Mouse (Mus musculus) left cerebral cortex, adult 9 months (tissue): ENCODE data around the gene Acbd6.

Source experiments
- DNase-seq, 2 experiments: peaks; one replicate each; pipeline ENCODE4 v3.0.0; 2022; ENCODE audit warnings: low spot score in 2 of 2

Acbd6 gene

DNA sequence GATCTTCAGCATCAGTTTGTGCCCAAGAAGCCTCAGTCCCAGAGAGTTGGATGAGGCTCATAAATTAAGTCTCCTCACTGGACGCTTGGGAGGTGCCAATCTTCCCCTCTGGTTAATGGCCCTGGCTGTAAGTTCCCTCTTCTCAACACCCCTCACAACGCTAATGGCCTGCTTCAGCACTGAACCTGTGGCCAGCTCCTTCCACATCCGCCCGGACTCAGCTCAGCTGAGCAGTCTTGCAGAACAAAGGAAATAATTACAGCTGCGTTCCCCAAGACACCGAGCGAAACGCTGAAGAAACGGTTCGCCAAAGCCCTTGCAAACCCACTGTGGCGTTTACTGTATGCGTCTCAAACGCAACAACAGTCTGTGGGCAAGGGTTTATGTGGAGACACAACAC is 164.3 kb downstream of the Acbd6 start:
- no peak for DNase-seq

DNA sequence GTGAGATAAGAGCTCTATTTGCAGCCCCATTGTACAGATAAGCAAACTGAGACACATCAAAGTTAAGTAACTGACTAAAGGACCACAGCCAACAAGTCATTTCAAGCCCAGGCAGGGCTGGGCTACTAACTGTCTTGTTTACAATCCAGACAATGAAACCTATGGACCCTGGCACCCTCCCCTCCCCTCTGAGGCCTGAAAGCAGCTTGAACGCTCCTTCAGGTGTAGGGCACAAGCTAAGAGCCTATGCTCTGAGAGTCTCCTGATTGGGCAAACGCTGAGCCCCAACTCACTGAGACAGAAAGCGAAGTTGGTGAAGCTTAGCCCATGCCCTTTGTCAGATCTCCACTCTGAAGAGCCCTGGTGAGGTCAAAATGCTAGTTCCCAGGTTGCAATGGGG is 166.4 kb downstream of the Acbd6 start:
- no peak for DNase-seq

DNA sequence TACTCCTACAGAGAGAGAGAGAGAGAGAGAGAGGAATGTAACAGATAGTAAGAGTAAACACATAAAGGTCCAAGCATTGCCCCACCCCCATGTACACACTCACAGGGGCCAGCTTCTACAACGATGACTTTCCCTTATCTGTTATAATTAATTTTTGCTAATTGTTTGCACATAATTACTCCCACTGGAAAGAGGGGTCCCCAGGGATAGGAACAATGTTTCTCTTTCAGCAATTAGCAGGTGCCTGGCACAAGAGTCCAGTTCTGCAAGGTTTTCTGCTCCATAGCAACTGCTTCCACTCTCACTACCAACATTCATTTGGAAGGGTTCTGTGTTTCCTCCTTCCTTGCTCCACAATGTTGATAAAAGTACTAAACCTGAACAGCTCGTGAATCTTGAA is 168.0 kb downstream of the Acbd6 start:
- no peak for DNase-seq

DNA sequence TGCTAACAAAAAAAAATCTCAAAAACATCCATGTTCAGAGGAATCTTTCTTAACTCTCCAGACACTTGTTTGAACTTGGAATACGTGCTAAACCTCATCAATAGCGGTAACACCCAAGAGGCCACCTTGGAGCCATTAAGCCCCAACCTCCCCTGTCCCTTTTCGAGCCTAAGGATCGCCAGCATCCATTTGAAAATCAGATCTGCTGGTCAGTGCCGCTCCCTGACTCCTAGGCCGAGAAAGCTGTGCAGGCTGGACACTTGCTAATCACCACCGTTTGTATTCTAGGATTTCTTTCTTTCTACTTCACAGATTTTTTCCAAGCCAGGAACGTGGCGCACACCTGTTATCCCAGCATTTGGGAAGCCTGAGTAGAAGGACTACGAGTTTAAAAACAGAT is 169.9 kb downstream of the Acbd6 start:
- DNase-seq = no peak

DNA sequence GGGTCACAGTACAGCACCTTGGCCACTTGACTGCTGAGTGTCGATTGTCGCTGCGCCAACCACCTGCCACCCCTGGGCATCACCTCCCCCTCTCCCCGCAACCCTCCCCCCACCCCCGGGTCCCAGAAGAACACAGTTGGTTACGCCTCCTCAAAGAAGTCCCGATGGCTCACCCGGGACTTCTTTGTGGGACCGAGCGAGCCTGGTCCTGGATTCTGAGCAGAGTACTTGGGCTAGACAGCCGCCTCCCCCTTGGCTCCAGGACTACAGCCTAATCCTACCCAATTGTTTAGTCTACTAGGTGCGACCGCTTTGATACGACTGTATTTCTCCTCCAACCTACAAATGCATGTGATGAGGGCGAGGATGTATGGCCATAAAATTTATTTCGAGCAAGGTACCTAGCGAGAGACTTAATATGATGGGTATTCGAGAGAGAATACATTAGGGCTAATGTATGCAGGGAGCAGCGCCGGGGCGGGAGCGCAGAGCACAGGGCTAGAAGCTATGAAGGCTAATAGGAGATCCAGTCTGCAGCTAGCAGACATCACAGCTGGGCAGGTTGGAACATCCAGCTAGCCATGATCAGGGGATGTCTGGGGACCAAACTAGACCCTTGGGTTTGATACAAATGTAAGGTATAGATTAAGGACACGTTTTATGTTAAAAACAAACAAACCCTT is 171.3 kb downstream of the Acbd6 start:
- DNase-seq = no peak

DNA sequence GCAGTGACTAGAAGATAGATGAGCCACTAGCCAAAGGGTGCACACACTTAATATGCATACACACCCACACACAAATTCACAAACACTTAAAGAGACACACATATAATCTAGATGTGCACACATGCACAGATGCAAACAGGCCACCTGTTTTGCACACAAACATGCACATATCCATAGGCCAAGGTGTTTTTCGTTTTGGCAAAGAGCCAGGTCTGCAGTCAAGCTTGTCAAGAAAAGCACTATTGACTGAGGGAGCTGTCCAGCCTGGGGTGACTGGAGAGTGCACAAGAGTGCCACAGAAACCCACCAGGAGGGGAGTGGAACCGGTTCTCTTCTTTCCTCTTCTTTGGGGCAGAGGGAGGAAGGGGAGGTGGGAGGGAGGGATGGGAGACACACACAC is 173.2 kb downstream of the Acbd6 start:
- DNase-seq = no peak

DNA sequence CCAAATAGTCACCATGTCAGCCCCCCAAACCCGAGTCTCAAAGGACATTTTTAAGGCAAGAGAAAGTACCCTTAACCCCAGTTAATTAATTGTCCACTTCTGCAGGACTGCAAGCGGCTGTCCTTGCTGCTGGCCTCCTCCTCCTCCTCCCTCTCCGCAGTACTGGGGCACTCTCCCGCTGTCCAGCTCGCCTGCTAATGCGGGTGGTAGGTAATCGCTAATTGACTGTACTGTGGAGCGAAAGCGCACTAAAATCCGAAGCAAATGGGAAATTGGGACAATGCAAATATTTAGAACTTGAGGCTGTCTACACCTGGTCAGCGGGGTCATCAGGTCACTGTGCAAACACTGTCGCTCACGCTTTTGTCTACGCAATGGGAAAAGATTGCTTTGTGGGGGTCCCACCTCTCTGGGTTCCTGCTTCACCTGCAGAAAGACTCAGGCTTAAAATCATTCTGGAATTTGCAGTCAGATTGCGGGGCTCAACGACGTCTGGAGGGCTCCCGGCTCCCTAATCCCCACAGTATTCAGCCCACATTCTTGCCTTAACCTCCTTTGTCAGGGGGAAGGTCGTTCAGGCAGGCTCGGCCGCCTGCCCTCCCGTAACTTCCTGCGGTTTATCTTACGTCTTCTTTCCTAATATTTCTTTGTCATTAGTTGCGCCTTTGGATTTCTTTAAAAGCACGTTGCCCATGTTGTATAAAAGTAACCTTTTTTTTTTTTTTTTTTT is 178.3 kb downstream of the Acbd6 start:
- no peak for DNase-seq

DNA sequence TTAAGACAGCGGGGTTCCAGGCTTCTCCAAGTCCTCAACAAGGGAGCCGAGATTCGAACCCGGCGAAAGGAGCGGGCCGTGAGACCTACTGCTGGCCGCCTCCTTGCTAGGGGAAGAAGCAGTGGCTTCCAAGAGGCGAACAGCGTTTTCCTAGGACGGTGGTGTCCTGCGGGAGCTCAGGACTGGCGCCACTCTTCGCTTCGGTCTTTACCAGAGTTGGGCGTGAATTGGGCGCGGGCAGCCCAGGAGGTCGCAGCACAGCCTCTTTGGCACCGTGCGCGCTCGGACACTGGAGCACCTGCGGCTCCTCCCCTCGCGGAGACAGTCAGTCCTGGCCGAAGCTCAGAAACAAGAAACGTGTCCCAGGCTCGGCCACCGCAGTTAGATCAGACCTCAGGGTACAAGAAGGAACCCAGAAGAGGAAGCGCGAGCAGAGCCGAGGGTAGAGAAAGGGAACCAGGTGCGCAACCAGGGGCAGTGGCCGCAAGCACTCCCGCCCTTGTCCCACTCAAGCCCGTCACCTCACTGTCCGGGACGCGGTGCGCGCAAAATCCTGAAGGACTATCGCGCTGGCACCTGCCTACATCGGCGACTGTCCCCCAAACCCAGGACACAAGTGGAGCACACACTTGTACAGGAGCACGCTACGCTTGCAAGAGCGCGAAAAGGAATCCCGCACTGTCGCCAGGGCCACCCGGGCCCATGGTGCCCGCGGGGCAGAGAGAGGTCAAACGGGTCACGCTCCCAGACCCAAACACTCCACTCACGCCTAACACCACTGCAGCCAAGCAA is 179.3 kb downstream of the Acbd6 start:
- DNase-seq = no peak

DNA sequence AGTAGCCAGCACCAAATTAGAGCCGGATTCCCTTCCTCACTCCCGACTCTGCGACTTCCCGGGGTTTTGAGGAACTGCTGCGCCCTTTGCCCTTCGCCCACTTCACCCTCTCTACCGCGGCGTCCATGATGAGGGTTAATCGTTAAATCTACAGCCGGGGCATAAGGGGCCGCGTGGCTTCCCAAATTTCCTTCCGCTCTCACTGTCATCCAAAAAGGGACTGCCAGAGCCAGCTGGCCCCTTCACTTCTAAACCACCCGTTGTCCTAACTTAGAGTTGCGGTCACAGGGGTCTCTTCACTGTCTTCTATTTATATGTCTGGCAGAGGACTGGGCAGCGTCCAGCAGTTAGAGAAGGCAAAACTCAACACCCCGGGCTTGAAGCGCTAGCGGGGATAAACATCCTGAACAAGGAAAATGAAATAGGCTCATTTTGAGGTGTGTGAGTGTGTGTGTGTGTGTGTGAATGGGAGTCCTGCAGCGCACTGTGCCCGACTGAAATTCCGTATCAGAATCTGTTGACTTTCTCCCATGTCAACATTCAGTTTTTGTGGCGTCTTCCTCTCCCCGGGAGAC is 180.0 kb downstream of the Acbd6 start:
- DNase-seq = no peak
